Mouse (Mus musculus) left cerebral cortex, postnatal 14 days (tissue): ENCODE results near the gene Nfe2l3. TPM values are rescaled to one million over a fixed set of nuclear protein-coding genes. Genes with fewer than 3 reads are reported as not detected.
"Not testable (repeated sequence)": the region's sequence is repeated elsewhere in the genome, so short reads cannot be mapped to it uniquely, and the experiment has no call there.

ENCODE experiments used
- DNase-seq, 2 experiments: peaks; one replicate each; pipeline ENCODE4 v3.0.0; 2021 to 2022; ENCODE audit warnings: low spot score in 2 of 2, mixed read lengths in 1 of 2
- intact Hi-C: fragments of 180-260 bp; cut with DNase I; formaldehyde crosslinking; loops from one replicate; pipeline ENCODE4 v1.15.1; 2025
- total RNA-seq, 2 experiments: library from RNA; stranded (reverse); gene quantifications; 2 replicates each; pipeline ENCODE4 v1.2.3; 2021

Nfe2l3 gene
- total RNA-seq, 2 experiments from 2014 or later: 2.5 to 3.6 TPM

GRCm38 (mm10) chr6:51471782-51472181 is 39.3 kb downstream of the Nfe2l3 start:
- intact Hi-C loops: loop anchor here (2.0 to 5.0 kb wide), 3 partner anchors 81 to 111 kb away; no protein-coding TSS in a partner anchor
- DNase-seq: no peak

GRCm38 (mm10) chr6:51472213-51472612 is 39.7 kb downstream of the Nfe2l3 start:
- intact Hi-C loops: loop anchor here (5.0 kb wide), 2 partner anchors 80 to 110 kb away; no protein-coding TSS in a partner anchor
- no peak for DNase-seq

DNA sequence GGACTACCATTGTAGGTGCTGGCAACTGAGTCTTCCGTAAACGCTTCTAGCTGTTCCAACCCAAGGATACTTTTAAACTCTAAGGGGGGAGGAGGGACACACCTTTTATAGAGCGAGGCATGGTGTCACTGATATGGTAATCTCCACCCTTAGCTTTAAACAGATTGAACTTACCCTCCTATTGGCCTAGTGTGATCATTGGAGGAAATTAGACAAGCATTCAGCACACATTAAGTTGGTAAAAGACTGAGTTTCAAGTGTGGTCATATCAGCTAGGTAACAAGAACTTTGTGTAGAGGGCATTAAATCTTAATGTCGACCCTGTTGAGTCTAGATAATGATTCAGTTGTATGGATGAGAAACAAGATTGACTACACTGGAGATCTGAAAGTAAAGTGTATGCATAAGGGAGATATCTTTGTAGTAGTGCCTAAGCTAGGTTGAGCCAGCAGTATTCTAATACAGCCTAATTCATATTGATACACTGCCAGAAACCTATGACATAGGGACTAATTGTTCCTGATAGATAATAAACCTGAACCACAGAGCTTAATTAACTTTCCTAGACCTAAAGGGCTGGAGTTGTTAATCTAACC is 46.8 kb downstream of the Nfe2l3 start:
- no peak for DNase-seq
- intact Hi-C loops: no loop called here

- intact Hi-C loops: no loop called here
- no peak for DNase-seq
Measured at GRCm38 (mm10) chr6:51481548-51481947, 49.1 kb downstream of the Nfe2l3 start.

GRCm38 (mm10) chr6:51483861-51484260 is 51.4 kb downstream of the Nfe2l3 start:
- no peak for DNase-seq
- intact Hi-C loops: no loop called here

- DNase-seq, intact Hi-C loops: not testable (repeated sequence)
Measured at GRCm38 (mm10) chr6:51484556-51484955, 52.1 kb downstream of the Nfe2l3 start.

DNA sequence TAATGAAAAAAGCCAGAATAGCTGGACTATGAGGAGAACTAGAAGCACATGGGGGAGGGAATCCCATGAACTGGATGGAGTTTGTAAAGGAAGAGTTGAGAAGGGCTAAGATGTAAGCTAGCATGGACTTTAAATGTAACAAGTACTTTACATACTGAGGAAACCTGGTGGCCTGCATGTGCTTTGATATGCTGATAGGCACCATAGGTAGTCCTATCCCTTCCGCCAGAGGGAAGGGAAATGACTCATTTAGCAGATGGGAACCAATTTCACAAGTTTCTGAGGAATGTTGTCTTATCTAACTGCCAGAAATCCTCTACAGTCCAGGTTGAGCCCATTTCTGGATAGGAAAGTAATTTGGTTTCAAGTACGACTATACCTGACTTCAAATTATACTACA is 53.2 kb downstream of the Nfe2l3 start:
- DNase-seq: no peak
- intact Hi-C loops: no loop called here

GRCm38 (mm10) chr6:51486076-51486710 is 53.7 kb downstream of the Nfe2l3 start:
- no peak for DNase-seq
- intact Hi-C loops: no loop called here

DNA sequence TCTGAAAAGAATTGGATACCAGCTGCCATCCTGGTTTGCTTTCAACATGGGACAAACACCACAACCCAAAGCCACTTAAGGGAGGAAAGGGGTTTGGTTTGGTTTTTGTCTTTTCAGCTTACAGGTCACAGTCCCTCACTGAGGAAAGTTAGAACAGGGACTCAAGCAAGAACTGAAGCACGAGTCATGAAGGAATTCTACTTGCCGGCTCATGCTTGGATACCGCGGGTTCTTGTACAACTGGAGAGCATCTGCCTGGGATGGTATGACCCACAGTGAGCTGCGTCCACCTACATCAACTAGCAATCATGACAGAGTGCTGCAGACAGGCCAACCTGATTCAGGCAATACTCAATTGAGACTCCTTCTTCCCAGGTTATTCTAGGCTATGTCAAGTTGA is 54.3 kb downstream of the Nfe2l3 start:
- no peak for DNase-seq

DNA sequence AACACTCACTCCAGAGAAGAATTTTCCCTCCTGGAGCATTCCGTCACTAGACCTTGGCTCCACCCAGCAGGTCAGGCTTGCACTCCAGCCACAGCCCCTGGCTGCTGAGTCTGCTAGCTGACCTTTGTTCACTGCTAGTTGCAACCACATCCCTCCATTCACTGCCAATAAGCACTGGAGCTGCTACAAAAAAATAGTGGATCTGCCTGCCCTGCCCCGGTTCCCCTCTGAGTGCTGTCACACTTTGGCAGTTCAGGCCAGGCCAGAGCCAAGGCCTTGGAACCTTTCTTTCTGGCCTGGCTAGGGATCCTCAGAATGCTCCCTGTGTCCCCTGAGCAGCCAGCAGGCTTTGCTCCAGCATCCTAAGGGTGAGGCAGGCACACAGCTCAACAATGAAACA is 57.3 kb downstream of the Nfe2l3 start:
- intact Hi-C loops: no loop called here
- DNase-seq: no peak

More for the DNA sequence above, 54.3 kb downstream of the Nfe2l3 start:
- intact Hi-C loops: no loop called here

DNA sequence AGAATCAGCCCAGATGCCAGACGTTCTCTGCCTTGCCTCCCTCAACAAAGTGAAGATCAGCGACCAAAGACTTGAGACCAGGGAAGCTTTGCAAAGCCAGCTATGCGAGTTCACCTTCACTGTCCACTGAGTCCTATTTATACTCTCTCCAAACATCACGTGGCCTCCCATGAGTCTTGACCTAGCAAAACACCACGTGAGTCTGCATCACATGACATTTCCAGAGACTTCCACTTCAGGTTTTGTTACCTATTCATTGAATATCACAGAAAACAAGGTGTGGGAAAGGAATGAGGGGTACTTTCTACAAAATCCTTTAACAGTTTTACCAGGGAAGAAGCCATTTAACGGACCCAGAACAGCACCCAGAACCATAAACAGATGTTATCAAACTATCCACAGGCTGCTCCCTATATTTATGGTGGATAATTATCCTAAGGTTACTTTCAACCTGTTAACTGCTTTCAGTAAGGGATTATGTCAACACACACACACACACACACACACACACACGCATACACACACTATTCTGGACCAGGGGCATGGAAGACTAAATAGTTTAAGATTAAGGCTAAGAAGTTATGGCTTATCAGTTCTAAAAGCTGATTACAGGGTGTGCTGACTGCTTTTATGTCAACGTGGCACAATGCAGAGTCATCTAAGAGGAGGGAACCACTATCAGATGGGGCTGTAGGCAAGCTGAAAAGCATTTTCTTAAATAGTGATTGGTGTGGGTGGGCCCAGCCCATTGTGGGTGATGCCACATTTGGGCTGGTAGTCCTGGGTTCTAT is 65.0 kb downstream of the Nfe2l3 start:
- intact Hi-C loops: no loop called here
- no peak for DNase-seq

DNA sequence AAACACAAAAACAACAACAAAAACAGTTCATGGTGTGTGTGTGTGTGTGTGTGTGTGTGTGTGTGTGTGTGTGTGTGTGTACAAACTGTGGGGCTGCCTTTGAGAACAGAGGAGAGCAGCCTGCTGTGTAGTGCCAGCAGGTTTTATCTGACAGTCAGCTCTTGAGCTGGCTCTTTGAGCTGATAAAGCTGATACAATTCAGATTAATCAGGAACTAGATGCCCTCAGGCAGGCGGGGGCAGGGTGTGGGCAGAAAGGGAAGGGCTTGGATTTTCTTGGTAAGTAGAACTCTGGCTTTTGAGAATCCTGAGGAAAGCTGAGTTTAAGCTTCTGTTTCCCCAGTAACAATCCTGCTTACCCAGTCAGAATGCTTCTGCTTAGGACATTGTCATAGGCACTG is 73.2 kb downstream of the Nfe2l3 start:
- DNase-seq: no peak
- intact Hi-C loops: no loop called here

DNA sequence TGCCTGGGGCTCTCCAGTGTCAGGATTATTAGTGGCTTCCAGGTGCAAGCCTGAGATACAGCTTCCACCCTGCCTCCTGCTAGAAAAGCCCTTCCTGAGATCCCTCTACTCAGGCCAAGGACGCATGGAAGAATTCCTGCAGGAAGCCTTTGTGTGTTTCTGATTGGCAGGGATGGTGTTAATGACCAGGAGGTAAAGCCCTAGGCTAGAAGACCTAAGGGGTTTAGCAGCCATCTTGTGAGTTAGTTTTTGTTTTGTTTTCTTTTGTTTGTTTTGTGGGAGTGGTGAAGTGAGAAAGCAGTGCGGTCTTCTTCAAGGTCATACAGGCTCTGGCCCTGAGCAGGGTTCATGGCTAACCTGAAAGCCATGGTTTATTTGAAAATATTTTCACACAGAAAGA is 75.1 kb downstream of the Nfe2l3 start:
- no peak for DNase-seq
- intact Hi-C loops: no loop called here

Other genes starting within 250 kb of the Nfe2l3 start
- gene Hnrnpa2b1, start 37.2 kb downstream of the Nfe2l3 start, total RNA-seq: 100 to 1,000 TPM; 446 to 458 TPM
- 100 to 1,000 TPM; 143 to 159 TPM for gene Cbx3, start 37.7 kb downstream of the Nfe2l3 start, total RNA-seq
- gene Snx10, start 91.2 kb downstream of the Nfe2l3 start, total RNA-seq: 100 to 1,000 TPM; 114 to 116 TPM